Mouse (Mus musculus) left cerebral cortex, adult 9 months (tissue): ENCODE results near the gene Gm10570.

Experiments
- DNase-seq, 2 experiments: peaks; one replicate each; pipeline ENCODE4 v3.0.0; 2022; ENCODE audit warnings: low spot score in 2 of 2

The Gm10570 gene

DNA sequence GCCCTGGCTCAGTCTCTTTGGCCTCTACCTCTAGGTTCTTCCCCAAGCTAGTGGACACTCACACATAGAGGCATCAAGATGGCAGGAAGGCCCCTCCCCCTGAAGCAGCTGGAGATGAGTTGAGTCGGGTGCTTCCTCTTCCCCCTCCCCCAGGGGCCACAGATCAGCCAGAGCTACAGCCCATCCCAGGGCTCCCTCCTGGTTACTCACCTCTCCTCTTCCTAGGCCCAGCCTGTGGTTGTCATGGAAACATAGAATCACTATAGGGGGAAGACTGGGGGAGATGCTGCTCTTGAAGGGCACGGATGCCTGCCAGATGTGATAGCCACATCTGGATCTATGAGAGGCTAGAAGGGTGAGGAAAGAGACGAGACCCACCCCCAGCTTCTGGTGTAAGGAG is 3.7 kb downstream of the Gm10570 start:
- DNase-seq = no peak

GRCm38 (mm10) chr4:130302285-130302870 is 6.1 kb downstream of the Gm10570 start:
- DNase-seq = no peak

DNA sequence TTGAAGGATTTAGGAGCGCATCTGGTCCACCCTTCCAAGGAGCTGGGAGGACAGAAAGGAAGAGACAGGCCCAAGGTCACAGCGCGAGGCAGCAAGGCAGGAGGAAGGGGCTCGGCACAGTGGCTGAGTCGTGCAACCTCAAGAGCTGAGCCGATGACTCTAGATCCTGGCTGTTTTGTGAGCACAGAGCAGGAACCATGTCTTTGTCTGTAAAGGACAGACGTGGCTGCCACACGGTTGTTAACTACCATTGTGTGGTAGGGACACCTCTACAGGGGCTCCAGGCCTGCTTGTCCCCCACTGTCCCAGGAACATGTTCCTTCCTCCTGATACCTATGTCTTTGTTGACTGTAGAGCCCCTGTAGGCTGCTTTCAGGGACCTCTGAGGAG is 8.8 kb downstream of the Gm10570 start:
- no peak for DNase-seq

GRCm38 (mm10) chr4:130298877-130299628 is 9.4 kb downstream of the Gm10570 start:
- no peak for DNase-seq

- no peak for DNase-seq
Measured at GRCm38 (mm10) chr4:130297123-130297529, 11.3 kb downstream of the Gm10570 start.

DNA sequence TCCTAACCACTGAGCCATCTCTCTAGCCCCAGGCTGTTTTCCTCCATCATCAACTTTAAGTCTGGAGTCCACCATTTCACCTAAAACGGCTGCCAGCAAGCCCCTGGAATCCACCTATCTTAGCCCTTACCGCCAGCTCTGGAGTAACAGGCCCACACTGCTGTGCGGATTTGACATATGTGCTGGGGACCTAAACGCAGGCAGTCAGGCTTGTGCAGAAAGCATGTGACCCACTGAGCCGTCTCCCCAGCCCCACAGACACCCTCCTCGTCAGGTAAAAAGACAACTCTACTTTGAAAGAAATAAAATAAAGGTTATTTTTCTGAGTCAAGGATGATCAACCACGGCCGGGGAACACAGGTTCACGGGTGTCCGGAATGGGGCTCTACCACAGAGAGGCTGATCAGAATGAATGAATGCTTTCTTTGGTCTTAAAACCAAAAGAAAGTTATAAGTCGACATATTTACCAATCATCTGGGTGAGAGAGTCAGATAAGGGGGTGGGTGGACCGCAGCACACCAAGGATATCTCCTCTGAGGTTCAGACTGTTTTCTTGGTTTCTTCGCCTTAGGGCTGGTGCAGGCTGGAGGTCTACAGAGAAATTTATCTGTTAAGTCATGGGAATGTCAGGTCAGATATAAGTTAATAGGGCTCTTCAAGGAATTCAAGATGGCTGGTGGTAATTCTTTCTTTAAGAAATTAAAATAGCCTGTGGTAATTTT is 12.1 kb downstream of the Gm10570 start:
- DNase-seq = no peak

DNA sequence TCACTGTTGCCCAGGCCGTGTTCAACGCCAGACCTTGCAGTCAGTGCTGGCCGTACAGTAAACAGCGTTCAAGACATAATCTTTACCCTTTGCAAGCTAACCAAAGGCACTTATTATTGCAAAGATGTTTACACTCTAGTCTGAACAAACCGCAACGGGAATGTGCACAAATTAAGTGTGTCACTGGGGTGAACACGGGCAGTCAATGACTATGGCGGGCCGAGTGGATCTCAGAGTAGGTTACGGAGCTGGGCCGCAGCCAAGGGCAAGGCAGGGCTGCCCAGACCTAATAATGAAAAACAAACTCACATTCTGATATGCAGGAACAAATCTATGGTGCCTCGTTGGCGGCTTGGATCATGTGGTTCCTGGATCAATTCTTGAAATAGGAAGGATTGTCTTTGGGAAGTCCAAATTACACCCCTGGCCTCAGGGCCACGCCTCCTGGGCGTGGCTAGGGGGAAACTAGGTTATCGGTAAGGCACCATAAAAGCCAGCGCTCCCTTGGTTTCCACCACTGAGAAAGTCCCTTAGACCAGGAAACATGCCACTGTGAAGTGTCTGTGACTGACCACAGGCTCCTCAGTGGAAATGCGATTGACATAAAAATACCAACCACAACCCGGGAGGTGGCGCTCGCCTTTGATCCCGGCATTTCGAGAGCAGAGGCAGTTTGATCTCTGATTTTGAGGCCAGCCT is 13.3 kb downstream of the Gm10570 start:
- no peak for DNase-seq

DNA sequence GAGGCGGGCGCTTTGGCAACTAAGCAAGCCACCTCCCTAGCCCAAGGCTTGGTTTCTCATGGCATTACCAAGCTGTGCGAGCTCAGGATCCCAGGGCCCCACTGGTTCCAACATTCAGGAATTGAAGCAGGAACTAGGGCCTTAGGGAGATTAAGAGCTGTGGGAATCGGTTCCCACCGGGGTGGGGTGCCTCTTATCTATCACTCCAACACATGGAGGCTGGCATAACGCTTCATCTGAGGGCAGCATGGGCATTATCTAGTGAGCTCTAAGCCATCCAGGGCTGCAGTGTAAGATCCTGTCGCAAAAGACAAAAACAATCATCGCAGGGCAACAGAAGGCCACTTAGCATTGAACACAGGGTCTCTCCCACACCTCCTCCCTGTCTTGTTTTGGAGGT is 14.0 kb downstream of the Gm10570 start:
- no peak for DNase-seq

- DNase-seq = peak in 1 of 2 experiments; percentile 75
Measured at GRCm38 (mm10) chr4:130292271-130292670, 16.2 kb downstream of the Gm10570 start.

- no peak for DNase-seq
Measured at GRCm38 (mm10) chr4:130289824-130290223, 18.6 kb downstream of the Gm10570 start.

- DNase-seq = no peak
Measured at GRCm38 (mm10) chr4:130286531-130286930, 21.9 kb downstream of the Gm10570 start.

DNA sequence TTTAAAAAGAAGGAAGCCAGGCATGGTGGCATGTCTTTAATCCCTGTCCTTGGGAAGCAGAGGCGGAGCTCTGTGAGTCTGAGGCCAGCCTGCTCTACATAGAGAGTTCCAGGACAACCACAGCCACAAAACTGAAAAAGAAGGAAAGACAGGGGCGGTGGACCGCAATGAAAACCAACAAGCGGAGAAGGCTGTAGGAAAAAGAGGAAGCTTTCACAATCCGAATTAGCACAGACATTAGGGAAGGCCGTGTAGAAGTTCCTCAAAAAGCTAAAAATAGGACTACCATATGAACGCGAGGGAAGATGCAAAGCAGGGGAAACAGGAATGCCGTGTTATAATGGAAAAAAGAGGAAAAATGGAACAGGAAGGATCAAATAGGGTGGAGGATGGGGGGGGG is 24.6 kb downstream of the Gm10570 start:
- DNase-seq = no peak

GRCm38 (mm10) chr4:130282856-130283255 is 25.6 kb downstream of the Gm10570 start:
- DNase-seq = no peak

DNA sequence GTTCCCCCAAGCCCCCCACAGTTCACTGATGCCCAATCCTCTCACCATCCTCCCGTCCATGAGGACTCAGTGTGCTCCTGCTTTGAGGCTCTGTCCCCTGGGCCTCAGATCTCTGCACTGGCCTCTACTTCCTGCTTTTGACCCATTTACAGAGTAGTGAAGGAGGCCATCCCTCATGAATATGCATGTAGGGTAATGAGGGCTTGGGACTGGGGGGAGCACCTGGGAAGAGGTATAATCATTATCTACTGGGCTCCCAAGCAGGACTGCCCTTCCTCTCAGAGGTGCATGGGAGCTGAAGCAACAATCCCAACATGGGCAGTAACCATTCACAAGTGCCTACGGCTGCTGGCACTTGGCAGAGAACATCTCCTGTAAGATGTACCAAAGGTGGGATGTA is 29.4 kb downstream of the Gm10570 start, which contains the start of gene Serinc2:
TSS of gene Serinc2 (minus strand) at position 101 of the 400 bp plus-strand sequence.
- no peak for DNase-seq

GRCm38 (mm10) chr4:130276573-130277176 is 31.8 kb downstream of the Gm10570 start:
- DNase-seq = no peak

DNA sequence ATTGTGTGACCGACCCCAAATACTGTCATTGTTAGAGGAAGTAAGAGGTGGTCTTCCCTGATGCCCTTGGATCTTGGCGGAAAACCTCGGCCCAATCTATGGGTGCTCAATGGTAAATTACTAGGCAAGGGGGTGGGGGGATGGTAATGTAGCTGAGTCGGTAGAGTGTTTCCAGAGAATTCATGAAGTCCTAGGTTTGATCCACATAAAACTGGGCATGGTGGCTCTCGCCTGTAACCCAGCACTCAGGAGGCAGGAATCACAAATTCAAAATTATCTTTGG is 32.7 kb downstream of the Gm10570 start:
- DNase-seq = no peak

DNA sequence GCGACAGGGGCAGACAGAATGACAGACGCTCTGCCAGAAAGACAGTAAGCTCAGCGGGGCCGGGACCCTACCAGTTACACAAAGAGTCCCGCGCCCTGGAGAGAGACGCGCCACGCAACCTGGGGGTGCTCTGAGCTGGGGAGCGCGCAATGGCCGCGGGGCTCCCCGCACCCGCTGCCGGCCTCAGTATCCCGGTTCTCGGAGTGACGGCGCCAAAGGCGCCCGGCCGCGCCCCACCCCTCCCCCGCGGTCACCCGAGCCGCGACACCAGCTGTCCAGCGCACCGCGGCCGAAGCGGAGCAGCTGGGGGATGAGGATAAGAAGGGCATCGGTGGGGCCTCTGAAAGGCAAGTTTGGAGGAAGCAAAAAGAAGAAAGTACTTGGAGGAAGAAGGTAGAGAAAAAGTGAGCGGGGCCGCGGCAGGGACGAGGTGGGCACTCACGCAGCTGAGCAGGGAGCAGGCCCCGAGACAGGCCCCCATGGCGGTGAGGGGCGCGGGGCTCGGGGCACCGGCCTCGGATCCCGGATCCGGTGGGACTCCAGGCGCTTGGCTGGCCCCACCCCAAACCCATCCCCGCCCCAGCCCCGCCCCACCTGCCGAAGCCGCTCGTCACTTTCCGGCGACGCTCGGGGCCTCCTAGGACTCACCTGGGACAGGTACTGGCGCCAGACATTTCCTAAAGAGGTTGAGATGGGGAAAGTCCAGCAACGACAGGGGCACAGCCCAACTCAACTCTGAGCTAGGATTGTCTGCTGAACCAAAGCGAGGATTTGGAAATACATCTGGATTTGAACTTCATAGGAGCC is 33.3 kb downstream of the Gm10570 start:
- no peak for DNase-seq

- DNase-seq = no peak
Measured at GRCm38 (mm10) chr4:130274346-130275015, 34.0 kb downstream of the Gm10570 start.

DNA sequence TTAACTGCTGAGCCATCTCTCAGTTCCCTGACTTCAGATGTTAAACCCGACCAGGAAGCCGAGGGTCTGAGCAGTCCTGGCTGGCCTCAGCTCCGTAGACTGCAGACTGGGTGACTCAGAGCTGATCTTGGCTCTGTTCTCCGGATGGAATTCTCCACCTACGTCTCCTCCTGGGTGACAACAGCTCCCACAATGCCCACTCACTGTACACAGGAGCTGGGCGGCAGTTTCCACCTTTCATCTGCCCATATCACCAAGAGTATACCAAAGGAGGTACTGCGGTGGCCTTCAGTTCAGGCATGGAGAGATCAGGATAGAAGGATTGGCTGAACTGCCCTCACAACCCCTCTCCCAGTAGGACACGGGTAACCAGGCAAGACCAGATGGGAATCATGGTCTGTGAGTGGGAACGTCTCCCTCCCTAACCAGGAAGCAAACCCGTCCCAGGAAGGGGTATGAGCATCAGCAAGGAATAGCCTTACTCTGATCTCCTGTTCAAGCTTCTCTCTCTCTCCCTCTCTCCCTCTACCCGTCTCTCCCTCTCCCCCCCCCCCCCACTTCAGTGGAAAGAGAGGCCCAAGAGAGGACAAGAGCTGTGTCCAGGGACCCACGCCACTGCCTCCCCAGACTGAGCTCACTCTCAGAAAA is 34.7 kb downstream of the Gm10570 start:
- peak; percentile 46 to 74 for DNase-seq
